Comparison of ENCODE assay signal across 10 mouse cellular contexts in genomic region chr16:91716927-91717349, GRCm38 (mm10). TPM values are rescaled to one million over a fixed set of nuclear protein-coding genes. Genes with fewer than 3 reads are reported as not detected.
DNase-seq lines count a peak whose midpoint lies in the region; ATAC-seq lines count a peak whose summit lies in the region.
"Had no signal": no experiment of that assay in that cellular context is flagged by ENCODE, and none has a peak within 500 bp of the region (broad histone marks: within the 10 kb centered on the region; RNA-seq: fewer than 3 reads in every experiment).

No protein-coding gene starts in this region.

- no peak overlapping the region for H3K4me3 ChIP-seq in heart, embryonic 15.5 days
- H3K4me3 ChIP-seq in liver, embryonic 16.5 days (ENCODE audit: low read depth, low read length) = no peak overlapping the region
- H3K4me3 ChIP-seq: limb, embryonic 13.5 days; neural tube, embryonic 15.5 days had no signal

- peaks cover 41% of the 10 kb centered on the region for H3K36me3 ChIP-seq in heart, embryonic 15.5 days
- peaks cover 13% of the 10 kb centered on the region for H3K36me3 ChIP-seq in liver, embryonic 16.5 days (ENCODE audit: control insufficient read depth, insufficient read depth)

- H3K9me3 ChIP-seq in heart, embryonic 15.5 days (replicated peaks) = no peaks in the 10 kb centered on the region
- no peaks in the 10 kb centered on the region for H3K9me3 ChIP-seq in liver, embryonic 16.5 days (replicated peaks; ENCODE audit: control insufficient read depth, low read length)
- H3K9me3 ChIP-seq: limb, embryonic 13.5 days; neural tube, embryonic 15.5 days had no signal

- H3K4me1 ChIP-seq in heart, embryonic 15.5 days (replicated peaks) = no peaks in the 10 kb centered on the region
- H3K4me1 ChIP-seq in liver, embryonic 16.5 days (ENCODE audit: control insufficient read depth, low read depth, low read length) = peaks cover 22% of the 10 kb centered on the region
- H3K4me1 ChIP-seq: limb, embryonic 13.5 days; neural tube, embryonic 15.5 days had no signal

- peak; percentile 73 for DNase-seq in spleen, adult 12 weeks (ENCODE audit: low spot score)
- DNase-seq in spleen, adult 18-20 months = no peak
- DNase-seq in yolk sac, embryonic 10.5 days (ENCODE audit: low spot score) = peak; percentile 83
- no peak for DNase-seq in left cerebral cortex, adult 8-10 months (ENCODE audit: low spot score in 2 of 2)
- no peak for DNase-seq in gastrocnemius, adult 8-10 months (ENCODE audit: low spot score in 2 of 2)
- DNase-seq in thymus, postnatal 10 days (ENCODE audit: low spot score in 2 of 2) = no peak

- 51% methylated on average over 11 of the region's 11 CpGs for WGBS in heart, embryonic 15.5 days
- WGBS in liver, embryonic 16.5 days (ENCODE audit: insufficient replicate concordance) = 27% methylated on average over 11 of the region's 11 CpGs

- H3K9ac ChIP-seq in heart, embryonic 15.5 days = no peak overlapping the region
- H3K9ac ChIP-seq in liver, embryonic 16.5 days (ENCODE audit: low read depth, low read length) = peak overlapping the region; percentile 59
- H3K9ac ChIP-seq: limb, embryonic 13.5 days; neural tube, embryonic 15.5 days had no signal

- no peak overlapping the region for H3K4me2 ChIP-seq in heart, embryonic 15.5 days
- H3K4me2 ChIP-seq in liver, embryonic 16.5 days (ENCODE audit: low read depth, low read length) = peak overlapping the region; percentile 56
- H3K4me2 ChIP-seq: limb, embryonic 13.5 days; neural tube, embryonic 15.5 days had no signal

- H3K27me3 ChIP-seq in heart, embryonic 15.5 days = no peaks in the 10 kb centered on the region
- no peaks in the 10 kb centered on the region for H3K27me3 ChIP-seq in liver, embryonic 16.5 days (ENCODE audit: control insufficient read depth, insufficient read depth, low read depth, low read length)
- H3K27me3 ChIP-seq: limb, embryonic 13.5 days; neural tube, embryonic 15.5 days had no signal

- H3K27ac ChIP-seq in heart, embryonic 15.5 days = no peak overlapping the region
- peak overlapping the region; percentile 98 for H3K27ac ChIP-seq in liver, embryonic 16.5 days (ENCODE audit: low read length)
- H3K27ac ChIP-seq: limb, embryonic 13.5 days; neural tube, embryonic 15.5 days had no signal

- peak; percentile 73 for ATAC-seq in heart, embryonic 15.5 days (replicated peaks; ENCODE audit: insufficient number of reproducible peaks, insufficient read depth, low FRiP score, low read depth)
- peak; percentile 99 for ATAC-seq in liver, embryonic 16.5 days (ENCODE audit: low read depth)

RNA-seq across cellular contexts. Expression of gene Cryzl1, which starts 11.8 kb away (rescaled TPM):
- 50.7 and 56.2 TPM in 2 replicates for polyA plus RNA-seq in heart, embryonic 15.5 days (2015; fragmentation: Nextera tagmentation; extraction: Ambion mirVana)
- 31.5 and 34.6 TPM in 2 replicates for polyA plus RNA-seq in liver, embryonic 16.5 days (2015; fragmentation: Nextera tagmentation; extraction: Ambion mirVana)
- 100 to 1,000 TPM; 104 to 116 (median 112) TPM for total RNA-seq in left cerebral cortex, adult 8-10 months (2022)
- total RNA-seq in gastrocnemius, adult 8-10 months (2022) = 10 to 100 TPM; 13.2 to 19.2 (median 15.8) TPM

RNA-seq across cellular contexts. Expression of gene Itsn1, which starts 12.1 kb away (rescaled TPM):
- polyA plus RNA-seq in heart, embryonic 15.5 days (2015; fragmentation: Nextera tagmentation; extraction: Ambion mirVana) = 17.6 and 22.3 TPM in 2 replicates
- 54.1 and 54.7 TPM in 2 replicates for polyA plus RNA-seq in liver, embryonic 16.5 days (2015; fragmentation: Nextera tagmentation; extraction: Ambion mirVana)
- total RNA-seq in left cerebral cortex, adult 8-10 months (2022) = 100 to 1,000 TPM; 116 to 158 (median 148) TPM
- 10 to 100 TPM; 64.0 to 77.0 (median 70.7) TPM for total RNA-seq in gastrocnemius, adult 8-10 months (2022)

RNA-seq across cellular contexts. Expression of gene Donson, which starts 28.4 kb away (rescaled TPM):
- polyA plus RNA-seq in heart, embryonic 15.5 days (2015; fragmentation: Nextera tagmentation; extraction: Ambion mirVana) = 10.7 and 12.3 TPM in 2 replicates
- 22.8 and 23.0 TPM in 2 replicates for polyA plus RNA-seq in liver, embryonic 16.5 days (2015; fragmentation: Nextera tagmentation; extraction: Ambion mirVana)
- total RNA-seq in left cerebral cortex, adult 8-10 months (2022) = 10 to 100 TPM; 17.7 to 27.2 (median 21.5) TPM
- total RNA-seq in gastrocnemius, adult 8-10 months (2022) = 1 to 10 TPM in 1 of 4 experiments, under 1 TPM in 3; 0.49 to 1.0 (median 0.60) TPM

Comparison
In these comparisons a context has a peak if more than half of its experiments do, and no peak if none do; other contexts are left out.
1. DNase-seq: peak in spleen, adult 12 weeks (single experiment) and yolk sac, embryonic 10.5 days (single experiment); none in spleen, adult 18-20 months (0 of 2), left cerebral cortex, adult 8-10 months (0 of 2), gastrocnemius, adult 8-10 months (0 of 2) and thymus, postnatal 10 days (0 of 2).
2. RNA of gene Cryzl1, which starts 11.8 kb away (total RNA-seq): 104 to 116 TPM in left cerebral cortex, adult 8-10 months; 13.2 to 19.2 TPM in gastrocnemius, adult 8-10 months; every median in the first group is over 4 times any median in the second.
3. RNA of gene Donson, which starts 28.4 kb away (total RNA-seq): 17.7 to 27.2 TPM in left cerebral cortex, adult 8-10 months; 0.49 to 1.0 TPM in gastrocnemius, adult 8-10 months; every median in the first group is over 4 times any median in the second.